Mouse (Mus musculus) liver, embryonic 14.5 days (tissue): ENCODE measurements at regions not wholly inside any gene's neighbourhood (a gene's known extent, or its start where the extent isn't known, plus 50 kb on each side); places are given as distances from the start of the nearest gene placed in this dataset.

Experiments
- ATAC-seq: fragments of 200-750 bp; cut with Nextera tagmentation; 2 replicates; pipeline ENCODE4 v1.8.0; 2017; ENCODE audit warnings: moderate number of reproducible peaks, mild to moderate bottlenecking, moderate library complexity; ENCODE audit not compliant: insufficient read depth
- DNase-seq, 3 experiments: peaks; one replicate each; pipeline ENCODE4 v3.0.0-alpha.2; 2012 to 2013; ENCODE audit warnings: low read depth in 3 of 3, low spot score in 3 of 3
- H3K27ac ChIP-seq: fragments of 300-500 bp; sonication (generic); 2 replicates; pipeline ENCODE4 v1.5.1; 2014; ENCODE audit warnings: moderate library complexity, mild to moderate bottlenecking, control low read depth, inconsistent platforms
- H3K27me3 ChIP-seq: fragments of 300-500 bp; sonication (generic); 2 replicates; pipeline ENCODE4 v1.6.1; 2014; ENCODE audit warnings: mild to moderate bottlenecking, low read length, moderate library complexity; ENCODE audit not compliant: control insufficient read depth, insufficient read depth
- H3K36me3 ChIP-seq: fragments of 300-500 bp; sonication (generic); replicated peaks from 2 replicates; pipeline ENCODE4 v1.6.1; 2014; ENCODE audit warnings: low read depth; ENCODE audit not compliant: control insufficient read depth, insufficient read depth
- H3K4me1 ChIP-seq, 2 experiments: fragments of 200-500 bp in 1 of 2; fragments of 300-500 bp in 1 of 2; sonication (generic) in 1 of 2; replicated peaks; 2 replicates each; pipeline ENCODE4 v1.6.1; 2012 to 2014; ENCODE audit warnings: antibody characterized with exemption in 1 of 2, inconsistent platforms in 1 of 2, low read length in 1 of 2; ENCODE audit not compliant: control insufficient read depth in 2 of 2, insufficient read depth in 2 of 2
- H3K4me2 ChIP-seq: fragments of 300-500 bp; sonication (generic); 2 replicates; pipeline ENCODE4 v1.6.1; 2014; ENCODE audit warnings: low read depth, mild to moderate bottlenecking, control low read depth, moderate library complexity
- H3K4me3 ChIP-seq, 2 experiments: fragments of 200-500 bp in 1 of 2; fragments of 300-500 bp in 1 of 2; sonication (generic) in 1 of 2; 2 replicates each; pipeline ENCODE4 v1.5.1; 2012 to 2014; ENCODE audit warnings: low read depth in 2 of 2, low read length in 2 of 2, mild to moderate bottlenecking in 2 of 2, control low read depth in 1 of 2, inconsistent platforms in 1 of 2, moderate library complexity in 1 of 2; ENCODE audit not compliant: insufficient read depth in 1 of 2
- H3K9ac ChIP-seq: fragments of 300-500 bp; sonication (generic); replicated peaks from 2 replicates; pipeline ENCODE4 v1.6.1; 2014; ENCODE audit warnings: mild to moderate bottlenecking, control low read depth, moderate library complexity
- H3K9me3 ChIP-seq: fragments of 300-500 bp; sonication (generic); 2 replicates; pipeline ENCODE4 v1.6.1; 2016; ENCODE audit warnings: low read length, mixed read lengths; ENCODE audit not compliant: control insufficient read depth
- CTCF ChIP-seq: IDR thresholded peaks from 2 replicates; pipeline ENCODE4 v1.5.1; 2016; ENCODE audit warnings: antibody characterized with exemption, low read depth, control low read depth
- EP300 ChIP-seq: IDR thresholded peaks from 2 replicates; pipeline ENCODE4 v1.6.1; 2016; ENCODE audit warnings: antibody characterized with exemption, low read depth
- WGBS: fragments of 180-500 bp; shearing (Covaris S2); extraction: QIAGEN DNeasy Blood & Tissue Kit; methylation state at CpG from one replicate; pipeline ENCODE4 v1.1.7; 2014; ENCODE audit not compliant: insufficient replicate concordance; 5-methylcytosine and 5-hydroxymethylcytosine counted together

GRCm38 (mm10) chr5:4641041-4641440 lies 116.8 kb downstream of the Fzd1 start:
- no peaks in the 10 kb centered on the region for H3K4me1 ChIP-seq
- H3K4me3 ChIP-seq = no peak overlapping the region
- no peaks in the 10 kb centered on the region for H3K9me3 ChIP-seq
- H3K4me2 ChIP-seq = no peak overlapping the region
- no peak for TF ChIP-seq CTCF
- no peak for TF ChIP-seq EP300
- H3K36me3 ChIP-seq = no peaks in the 10 kb centered on the region
- no peak overlapping the region for H3K27ac ChIP-seq
- DNase-seq = no peak
- ATAC-seq = no peak
- H3K9ac ChIP-seq = no peak overlapping the region
- no peaks in the 10 kb centered on the region for H3K27me3 ChIP-seq

- DNase-seq (no peak), ATAC-seq (no peak)
- no peak overlapping the region for H3K27ac ChIP-seq
- no peaks in the 10 kb centered on the region for H3K36me3 ChIP-seq
- no peaks in the 10 kb centered on the region for H3K27me3 ChIP-seq
- H3K4me3 ChIP-seq = no peak overlapping the region
- no peaks in the 10 kb centered on the region for H3K4me1 ChIP-seq
- no peak overlapping the region for H3K4me2 ChIP-seq
- 52% methylated on average over 3 of the region's 3 CpGs for WGBS
- TF ChIP-seq CTCF (no peak), EP300 (no peak)
- no peak overlapping the region for H3K9ac ChIP-seq
- H3K9me3 ChIP-seq = no peaks in the 10 kb centered on the region
These were observed 124.1 kb downstream of the Fzd1 start for GRCm38 (mm10) chr5:4633763-4634162.

GRCm38 (mm10) chr5:4625206-4625605 lies 132.6 kb downstream of the Fzd1 start:
- no peak for ATAC-seq
- WGBS = 68% methylated on average over 6 of the region's 6 CpGs
- Histone ChIP-seq H3K4me2 (no peak overlapping the region), H3K9ac (no peak overlapping the region), H3K9me3 (no peaks in the 10 kb centered on the region), H3K27me3 (no peaks in the 10 kb centered on the region), H3K27ac (no peak overlapping the region), H3K4me1 (no peaks in the 10 kb centered on the region), H3K4me3 (no peak overlapping the region), H3K36me3 (no peaks in the 10 kb centered on the region)
- DNase-seq = no peak
- TF ChIP-seq EP300 (no peak), CTCF (no peak)

- TF ChIP-seq EP300 = no peak
- no peak for TF ChIP-seq CTCF
- ATAC-seq (no peak), DNase-seq (no peak)
- Histone ChIP-seq H3K27ac (no peak overlapping the region), H3K36me3 (no peaks in the 10 kb centered on the region), H3K4me2 (no peak overlapping the region), H3K27me3 (no peaks in the 10 kb centered on the region), H3K9me3 (no peaks in the 10 kb centered on the region), H3K4me1 (no peaks in the 10 kb centered on the region), H3K9ac (no peak overlapping the region), H3K4me3 (no peak overlapping the region)
- 66% methylated on average over 4 of the region's 4 CpGs for WGBS
These were observed 134.2 kb downstream of the Fzd1 start for GRCm38 (mm10) chr5:4623625-4624024.

GRCm38 (mm10) chr5:4620513-4621210 lies 137.2 kb downstream of the Fzd1 start:
- H3K4me2 ChIP-seq = no peak overlapping the region
- no peaks in the 10 kb centered on the region for H3K36me3 ChIP-seq
- no peak overlapping the region for H3K9ac ChIP-seq
- no peak for TF ChIP-seq CTCF
- no peak for TF ChIP-seq EP300
- DNase-seq (no peak), ATAC-seq (no peak)
- no peaks in the 10 kb centered on the region for H3K4me1 ChIP-seq
- 64% methylated on average over 4 of the region's 4 CpGs for WGBS
- no peak overlapping the region for H3K4me3 ChIP-seq
- H3K27me3 ChIP-seq = no peaks in the 10 kb centered on the region
- no peaks in the 10 kb centered on the region for H3K9me3 ChIP-seq
- H3K27ac ChIP-seq = no peak overlapping the region
